Mouse (Mus musculus): Measurements from ENCODE around the gene Hnrnpd.

DNA sequence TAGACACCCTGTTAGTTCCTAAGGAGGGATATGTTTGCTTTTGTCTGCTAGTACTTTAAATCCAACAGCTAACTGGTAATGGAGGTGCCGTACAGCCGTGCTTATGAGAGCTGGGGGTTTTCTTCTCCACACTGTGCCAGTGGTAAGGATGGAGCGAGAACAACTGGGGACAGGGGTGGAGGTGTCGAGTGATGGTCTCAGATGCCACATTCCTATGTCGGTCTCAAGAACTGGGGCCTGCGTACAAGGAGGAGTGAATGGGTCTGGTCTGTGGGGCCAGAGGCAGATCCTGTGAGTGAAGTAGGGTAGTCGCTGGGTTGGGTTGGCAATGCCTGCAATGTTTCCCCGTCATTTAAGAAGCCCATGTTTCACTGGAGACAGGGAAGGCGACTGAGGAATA is 33.9 kb upstream of the Hnrnpd start:
- TF ChIP-seq CTCF (IDR thresholded peaks at IDR 0.05), result no peak
- no peak for TF ChIP-seq POLR2A (IDR thresholded peaks at IDR 0.05; ENCODE audit: insufficient read depth, low read depth, low read length)
- TF ChIP-seq EP300 (IDR thresholded peaks at IDR 0.05; ENCODE audit: insufficient read depth, low read depth, low read length), result no peak

All from heart, adult 2 months (tissue).